Mouse (Mus musculus) embryo, embryonic 11 days (tissue): ENCODE data around the gene Prx.

Experiments used
- DNase-seq: peaks from one replicate; pipeline ENCODE4 v3.0.0-alpha.2; 2015

Prx gene

DNA sequence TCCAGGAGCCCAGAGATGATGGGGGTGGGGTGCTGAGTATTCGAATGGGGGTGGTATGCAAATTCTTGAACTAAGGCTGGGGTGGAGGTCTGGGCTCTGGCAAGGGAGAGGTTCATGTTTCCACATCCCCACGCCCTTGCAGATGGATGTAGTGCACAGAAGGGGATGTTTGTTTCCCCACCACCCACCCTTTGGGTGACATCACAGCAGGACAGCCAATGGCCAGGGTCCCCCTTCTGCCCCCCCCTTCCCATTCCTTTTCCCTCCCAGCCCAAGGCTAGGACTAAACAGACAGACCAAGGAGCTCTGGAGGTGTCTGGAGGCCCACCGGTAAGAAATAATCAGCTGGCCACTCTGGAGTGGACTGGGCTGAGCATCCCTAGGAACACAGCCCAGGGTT lies at the start of gene Prx:
Gene Prx (plus strand): TSS at position 289 of the 400 bp plus-strand sequence.
- no peak for DNase-seq

DNA sequence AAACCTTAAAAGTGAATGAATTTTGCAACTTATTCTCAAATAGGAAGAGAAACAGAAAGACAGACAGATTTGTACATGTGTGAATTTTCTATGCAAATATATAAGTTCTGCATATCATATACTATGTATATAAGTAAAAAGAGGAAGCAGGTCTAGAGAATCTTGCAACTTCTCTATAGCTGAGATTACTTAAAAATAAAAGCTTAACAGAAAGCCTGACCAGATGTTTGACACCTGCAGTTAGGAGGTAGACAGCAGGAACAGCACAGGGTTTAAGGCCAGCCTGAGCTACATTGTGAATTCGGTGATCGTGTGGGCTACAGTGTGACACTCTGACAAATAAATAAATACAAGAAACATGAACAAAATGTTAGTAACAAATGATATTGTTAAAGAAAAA lies 47.8 kb upstream of the Prx start:
- DNase-seq, result no peak

DNA sequence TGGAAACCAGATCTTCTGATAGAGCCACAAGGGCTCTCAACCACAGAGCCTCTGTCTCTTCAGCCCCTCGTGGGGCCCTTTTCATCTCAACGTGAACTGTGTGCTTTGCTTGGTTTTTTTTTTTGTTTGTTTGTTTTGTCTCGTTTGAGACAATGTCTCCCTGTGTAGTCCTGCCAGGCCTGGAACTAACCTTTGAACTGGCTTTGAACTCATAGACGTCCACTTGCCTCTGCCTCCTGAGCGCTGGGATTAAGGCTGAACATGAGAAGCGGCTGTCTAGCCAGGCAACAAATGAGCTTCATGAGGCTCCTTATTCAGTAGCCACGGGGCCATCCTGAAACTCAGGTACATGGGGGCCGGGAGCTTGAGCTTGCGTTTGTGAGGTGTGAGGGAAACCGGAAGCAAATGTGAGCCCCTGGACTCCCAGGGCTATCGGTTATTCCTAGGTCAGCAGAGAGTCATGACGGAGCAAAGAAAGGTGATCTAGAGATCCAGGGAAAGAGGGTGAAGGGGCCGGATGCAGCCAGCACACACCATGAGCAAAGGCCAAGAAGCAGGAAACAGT lies 46.8 kb upstream of the Prx start:
- no peak for DNase-seq

DNA sequence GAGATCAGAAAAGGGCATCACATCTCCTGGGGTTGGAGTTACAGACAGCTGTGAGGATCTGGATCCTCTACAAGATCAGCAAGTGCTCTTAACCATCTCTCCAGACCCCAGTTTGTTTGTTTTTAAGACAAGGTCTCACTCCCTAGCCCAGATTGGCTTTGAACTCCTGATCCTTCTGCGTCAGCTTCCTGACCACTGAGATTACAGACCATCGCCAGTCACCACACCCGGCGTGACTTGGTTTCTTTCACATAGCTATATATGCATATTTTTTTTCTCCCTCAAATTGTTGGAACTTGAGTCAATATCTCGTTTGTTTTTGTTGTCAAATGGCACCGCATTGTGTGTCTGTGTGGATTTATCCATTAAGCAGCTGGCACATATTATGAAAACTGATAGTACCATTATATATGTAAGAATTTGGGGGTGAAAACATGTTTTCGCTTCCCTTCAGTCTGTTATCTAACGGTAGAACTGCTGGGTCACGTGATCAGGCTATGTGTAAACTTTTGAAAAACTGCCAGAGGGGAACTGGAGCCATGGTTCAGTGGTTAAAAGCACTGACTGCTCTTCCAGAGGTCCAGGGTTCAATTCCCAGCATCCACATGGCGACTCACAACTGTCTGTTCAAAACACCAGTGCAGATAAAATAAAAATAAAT lies 44.5 kb upstream of the Prx start:
- DNase-seq, result no peak

DNA sequence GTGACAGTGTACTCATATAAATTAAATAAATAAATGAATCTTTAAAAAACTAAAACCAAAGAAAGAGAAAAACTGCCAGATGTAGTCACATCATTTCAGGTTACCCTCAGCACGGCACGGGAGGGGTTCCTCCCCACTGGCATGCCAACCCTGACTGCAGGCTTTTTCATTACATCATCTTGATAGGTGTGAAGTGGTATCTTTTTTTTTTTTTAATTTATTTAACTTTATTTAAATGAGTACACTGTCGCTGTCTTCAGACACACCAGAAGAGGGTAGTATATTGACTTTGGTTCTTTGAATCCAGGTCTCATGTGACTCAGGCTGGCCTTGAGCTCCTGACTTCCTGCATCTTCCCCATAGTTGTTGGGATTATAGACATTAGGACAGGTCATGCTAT lies 43.9 kb upstream of the Prx start:
- DNase-seq, result no peak

DNA sequence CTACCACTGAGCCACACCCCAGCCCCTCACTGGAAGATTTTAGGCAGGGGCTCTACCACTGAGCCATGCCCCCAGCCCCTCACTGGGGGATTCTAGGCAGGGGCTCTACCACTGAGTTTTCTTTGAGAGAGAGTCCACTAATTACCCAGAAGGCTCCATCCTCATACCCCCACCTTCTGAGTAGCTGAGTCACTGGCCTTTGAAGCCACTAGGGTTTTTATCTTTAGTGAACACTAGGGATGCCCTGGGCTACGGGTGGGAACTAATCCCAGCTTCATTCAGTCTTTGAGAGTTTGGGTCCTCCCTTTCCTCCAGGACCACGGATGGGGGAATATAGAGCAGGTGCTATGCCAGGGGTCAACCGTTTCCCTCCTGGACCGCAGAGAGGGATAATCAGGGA lies 40.5 kb upstream of the Prx start:
- no peak for DNase-seq

DNA sequence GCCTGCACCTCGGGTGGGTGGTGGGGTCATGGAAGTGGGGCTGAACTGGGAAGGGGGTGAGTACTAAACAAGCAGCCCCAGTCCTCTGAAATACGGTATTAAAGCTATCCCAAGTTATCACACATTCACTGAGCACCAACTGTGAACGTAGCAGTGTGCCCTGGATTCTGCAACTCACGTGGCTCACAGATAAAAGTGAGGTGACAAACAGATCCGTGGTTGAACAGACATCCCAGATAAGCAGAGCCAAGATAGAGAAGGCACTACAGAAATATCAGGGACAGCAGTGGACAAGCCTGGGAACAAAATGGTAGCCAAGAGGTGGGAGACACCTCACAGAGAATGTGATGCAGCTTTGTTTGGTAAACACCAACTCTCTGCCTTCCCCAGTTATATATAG lies 39.5 kb upstream of the Prx start:
- DNase-seq, result no peak

DNA sequence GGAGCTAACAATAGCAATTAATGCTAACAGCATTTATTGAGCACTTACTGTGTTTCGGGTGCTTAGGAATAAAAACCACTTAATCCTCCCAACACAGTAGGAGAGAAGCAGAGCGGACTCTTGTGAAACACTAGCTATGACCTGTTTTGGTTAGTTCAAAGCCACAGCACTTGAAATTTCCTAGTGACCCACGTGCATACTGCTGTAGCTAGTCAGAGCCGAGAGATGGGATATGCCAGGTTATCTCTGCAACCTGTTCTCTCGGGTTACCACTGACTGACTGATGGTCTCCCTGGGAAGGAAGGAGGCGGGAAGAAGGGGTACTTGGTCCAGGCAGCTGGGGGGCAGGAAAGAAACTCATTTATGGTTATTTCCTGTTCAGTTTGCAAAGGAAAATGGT lies 38.6 kb upstream of the Prx start:
- DNase-seq, result no peak

DNA sequence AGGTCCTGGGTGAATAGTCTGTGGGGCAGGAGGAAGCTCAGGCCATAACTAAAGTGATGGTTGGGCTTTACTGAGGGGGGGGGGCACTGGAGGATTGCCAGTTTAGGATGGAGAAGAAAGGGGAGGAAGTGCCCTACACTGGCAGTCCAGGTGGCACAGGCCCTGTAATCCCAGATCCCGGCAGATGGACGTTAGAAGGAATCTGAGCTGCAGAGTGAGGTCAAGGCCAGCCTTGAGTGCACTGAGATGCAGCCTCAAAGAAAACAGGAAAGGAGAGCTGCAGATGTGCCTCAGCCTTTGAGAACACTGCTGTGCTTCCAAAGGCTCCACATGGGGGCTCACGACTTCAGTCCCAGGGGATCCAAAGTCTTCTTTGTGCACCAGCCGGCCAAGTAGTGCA lies 31.5 kb upstream of the Prx start:
- no peak for DNase-seq

DNA sequence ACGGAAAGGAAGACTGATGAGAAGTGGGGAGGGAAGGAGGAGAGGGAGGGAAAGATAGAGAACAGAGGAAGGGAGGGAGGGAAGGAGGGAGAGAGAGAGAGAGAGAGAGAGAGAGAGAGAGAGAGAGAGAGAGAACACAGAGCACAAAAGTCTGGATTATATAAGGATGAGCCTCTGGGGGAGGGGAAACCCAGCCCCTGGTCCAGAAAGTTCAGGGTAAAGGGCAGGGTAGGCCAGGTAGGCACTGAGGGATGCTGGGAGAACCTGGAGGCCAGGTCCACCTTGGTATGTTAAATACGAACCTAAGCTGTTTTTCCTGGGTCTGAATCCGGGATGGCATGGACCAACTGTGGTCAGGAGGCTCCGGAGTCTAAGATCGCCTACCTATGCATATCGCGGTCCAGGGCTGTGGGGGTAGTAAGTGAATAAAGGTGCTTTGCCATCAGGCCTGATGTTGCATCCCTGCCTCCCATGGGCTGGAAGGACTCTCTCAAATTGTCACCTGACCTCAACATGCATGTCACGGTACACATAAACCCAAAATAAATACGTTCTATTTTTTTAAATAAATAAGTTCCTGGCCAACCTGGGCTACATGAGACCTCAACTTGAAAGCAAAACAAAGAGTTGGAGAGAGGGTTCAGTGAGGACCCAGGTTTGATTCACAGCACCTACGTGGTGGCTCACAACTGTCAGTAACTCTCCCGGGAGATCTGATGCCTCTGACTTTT lies 27.6 kb upstream of the Prx start:
- no peak for DNase-seq

DNA sequence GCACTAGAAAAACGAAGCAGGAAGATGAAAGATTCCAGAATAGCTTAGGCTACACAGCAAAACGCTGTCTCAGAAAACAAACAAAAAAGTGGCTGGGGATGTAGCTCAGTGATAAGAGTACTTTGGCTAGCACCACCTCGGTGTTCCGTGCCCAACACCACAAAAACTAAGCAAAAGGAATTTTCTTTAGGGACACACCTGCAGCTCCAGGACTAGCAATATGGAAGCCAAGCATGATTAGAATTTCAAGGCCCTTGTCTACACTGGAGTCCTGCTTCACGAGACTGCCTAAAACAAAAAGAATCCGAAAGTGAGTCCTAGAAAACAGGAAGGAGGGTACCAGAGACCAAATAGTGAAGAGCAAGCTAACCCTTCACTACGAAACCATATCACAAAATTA lies 26.5 kb upstream of the Prx start:
- no peak for DNase-seq

DNA sequence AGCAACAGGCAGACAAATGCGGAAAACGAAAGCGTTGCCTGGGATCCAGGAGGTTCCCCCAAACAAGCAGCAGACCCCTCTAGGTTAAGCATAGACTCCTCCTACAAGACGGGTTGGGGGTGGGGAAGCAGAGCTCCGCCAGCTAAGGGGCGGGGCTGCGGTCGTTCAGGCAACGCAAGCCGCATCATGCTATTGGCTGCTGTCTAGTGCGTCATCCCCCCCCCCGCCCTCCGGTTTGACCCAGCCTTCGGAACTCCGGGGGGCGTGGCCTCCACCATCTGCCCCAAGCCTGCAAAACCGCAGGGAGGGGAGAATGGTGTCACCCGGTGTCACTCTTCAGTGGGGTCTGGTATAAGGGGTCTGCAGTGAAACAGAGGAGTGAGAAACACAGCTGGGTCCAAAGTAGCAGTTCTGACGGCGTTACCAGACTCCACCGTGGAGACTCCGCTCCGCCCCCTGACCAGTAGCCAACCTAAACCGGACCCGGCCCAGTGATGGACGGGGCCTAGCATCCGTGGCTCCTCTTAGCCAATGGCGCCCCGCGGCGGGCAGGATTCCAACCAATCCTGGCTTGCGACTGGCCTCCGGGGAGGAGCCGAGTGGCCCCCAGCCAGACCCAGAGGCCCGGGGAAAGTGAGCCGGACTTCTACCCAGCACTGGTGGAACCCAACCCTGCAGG lies 25.8 kb upstream of the Prx start, which contains the start of gene Sertad3:
Gene Sertad3 (plus strand): TSS at position 613 of the 679 bp plus-strand sequence.
- DNase-seq, result peak; percentile 99

DNA sequence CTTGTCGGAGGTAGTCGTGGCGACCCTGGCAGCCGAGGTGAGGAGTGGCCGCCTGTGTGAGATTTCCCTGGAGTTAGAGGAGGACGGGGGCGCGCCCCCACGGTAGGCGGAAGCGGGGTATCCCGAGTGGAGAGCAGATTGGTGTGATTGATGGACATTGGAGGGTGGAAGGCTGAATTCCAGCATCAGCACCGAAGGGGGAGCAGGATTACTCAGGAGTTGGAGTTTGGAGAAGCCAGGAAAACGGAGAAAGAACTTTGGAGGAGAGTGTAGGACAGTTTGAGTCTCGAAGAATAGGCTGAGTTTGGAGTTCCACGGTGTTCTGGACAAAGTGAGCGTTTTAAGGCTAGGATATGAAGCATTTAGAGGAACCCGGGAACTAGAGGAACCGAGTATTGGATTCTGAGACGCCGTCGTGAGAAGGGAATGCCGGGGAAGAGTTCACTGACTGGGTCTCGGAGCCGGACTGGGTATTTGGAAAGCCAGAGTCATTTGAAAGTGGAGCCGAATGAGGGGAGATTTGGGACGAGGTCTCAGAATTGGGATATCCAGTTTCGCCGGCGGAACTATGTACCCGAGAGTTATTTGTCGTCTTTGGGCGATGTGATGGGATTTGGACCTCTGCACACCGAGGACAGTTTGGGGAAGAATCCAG lies 25.2 kb upstream of the Prx start:
- DNase-seq, result no peak

DNA sequence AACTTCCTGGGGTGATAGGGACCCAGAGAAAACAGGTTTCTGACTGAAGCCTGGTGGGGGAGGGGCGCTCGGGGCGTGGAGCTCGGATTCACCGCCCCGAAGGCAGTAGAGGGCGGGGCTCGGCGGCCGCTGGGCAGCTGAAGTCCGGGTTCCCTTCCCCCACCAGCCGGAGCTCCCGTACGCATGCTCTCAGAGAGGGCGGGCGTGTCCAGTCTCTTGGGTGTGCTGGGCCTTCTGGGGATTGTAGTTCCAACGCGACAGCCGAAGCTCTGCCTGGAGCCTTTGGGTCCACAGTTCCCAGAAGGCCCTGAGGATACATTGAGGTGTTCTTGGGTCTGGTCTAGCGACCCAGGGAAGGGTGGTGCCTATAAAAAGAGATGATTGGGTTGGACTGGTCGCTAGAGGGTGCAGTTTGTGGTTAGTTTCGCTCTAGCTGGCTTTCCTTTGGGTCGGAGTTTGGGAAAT lies 24.6 kb upstream of the Prx start:
- DNase-seq, result peak; percentile 99

DNA sequence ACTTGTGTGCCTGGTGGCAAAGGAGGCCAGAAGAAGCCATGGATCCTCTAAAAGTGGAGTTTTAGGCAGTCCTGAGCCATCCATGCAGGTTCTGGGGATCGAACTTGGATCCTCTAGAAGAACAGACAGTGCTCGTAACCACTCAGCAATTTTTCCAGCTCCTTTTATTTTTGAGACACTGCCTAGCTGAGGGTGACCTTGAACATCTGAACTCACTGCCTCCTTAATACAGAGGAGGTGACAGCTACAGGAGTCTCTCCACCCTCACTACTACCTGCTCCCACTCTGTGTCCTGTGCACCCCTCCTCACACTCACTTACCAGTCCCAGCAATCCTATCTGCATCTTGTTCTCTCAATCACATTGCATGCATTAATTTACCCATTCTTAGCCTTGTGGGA lies 23.5 kb upstream of the Prx start:
- DNase-seq, result no peak

DNA sequence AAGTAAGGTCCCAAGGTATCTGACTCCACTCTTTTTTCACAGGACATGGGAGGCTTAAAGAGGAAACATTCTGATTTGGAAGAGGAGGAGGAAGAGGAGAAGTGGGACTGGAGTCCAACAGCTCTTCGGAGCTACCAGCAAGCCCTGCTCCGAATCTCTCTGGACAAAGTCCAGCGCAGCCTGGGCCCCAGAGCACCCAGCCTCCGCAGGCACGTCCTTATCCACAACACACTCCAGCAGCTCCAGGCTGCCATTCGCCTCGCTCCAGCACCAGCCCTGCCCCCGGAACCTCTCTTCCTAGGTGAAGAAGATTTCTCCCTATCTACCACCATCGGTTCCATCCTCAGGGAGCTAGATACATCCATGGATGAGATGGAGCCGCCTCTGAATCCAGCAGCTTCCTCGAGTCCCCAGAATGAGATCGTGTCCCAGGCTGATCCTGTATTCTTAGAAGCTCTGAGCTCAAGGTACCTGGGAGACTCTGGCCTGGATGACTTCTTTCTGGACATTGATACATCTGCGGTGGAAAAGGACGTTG lies 23.0 kb upstream of the Prx start:
- no peak for DNase-seq

DNA sequence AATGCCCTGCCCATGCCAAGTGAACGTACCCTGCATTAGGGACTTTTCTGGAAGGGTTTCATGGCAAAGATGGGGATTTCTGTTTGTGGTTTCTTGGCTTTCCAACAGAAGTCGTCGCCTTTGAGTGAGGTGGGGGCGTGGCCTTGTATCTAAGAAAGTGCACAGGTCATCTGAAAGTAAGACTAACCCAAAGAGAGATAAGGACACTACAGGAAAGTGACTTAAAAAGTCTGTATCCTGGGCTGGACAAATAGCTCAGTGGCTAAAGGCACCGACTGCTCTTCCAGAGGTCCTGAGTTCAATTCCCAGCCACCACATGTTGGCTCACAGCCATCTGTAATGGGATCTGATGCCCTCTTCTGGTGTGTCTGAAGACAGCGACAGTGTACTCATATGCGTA lies 20.6 kb upstream of the Prx start:
- no peak for DNase-seq

DNA sequence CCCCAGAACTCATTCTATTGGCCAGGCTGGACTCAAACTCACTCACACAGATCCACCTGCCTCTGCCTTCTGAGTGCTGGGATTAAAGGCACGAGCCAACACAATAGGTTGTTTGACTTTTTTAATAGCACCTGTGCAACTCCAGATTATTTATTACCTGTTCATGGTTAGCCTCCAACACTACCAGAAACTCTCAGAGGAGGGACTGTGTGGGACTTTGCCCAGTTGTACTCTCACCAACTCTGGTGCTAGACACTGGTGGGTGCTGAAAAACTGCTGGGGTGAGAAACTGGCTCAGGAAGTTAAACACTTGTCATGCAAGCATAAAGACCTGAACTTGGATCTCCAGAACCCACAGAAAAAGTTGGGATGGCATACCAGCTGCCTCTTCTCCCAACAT lies 19.4 kb upstream of the Prx start:
- DNase-seq, result no peak

DNA sequence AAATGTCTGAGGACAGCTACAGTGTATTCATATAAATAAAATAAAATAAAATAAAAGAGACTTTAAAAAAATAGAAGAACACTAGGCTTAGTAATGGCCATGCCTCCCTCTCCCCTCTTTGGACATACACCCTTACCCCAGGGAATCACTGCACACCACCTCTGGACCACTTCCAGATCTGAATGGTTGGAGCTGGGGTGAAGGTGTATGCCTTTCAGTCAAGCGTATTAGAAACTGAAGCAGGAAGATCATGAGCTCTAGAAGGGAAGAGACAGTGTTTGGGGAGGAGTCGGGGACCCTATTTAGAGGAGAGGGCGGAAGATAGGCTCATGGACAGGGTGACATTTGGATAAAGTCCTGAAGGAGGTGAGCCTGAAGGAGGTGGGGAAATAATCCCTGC lies 18.6 kb upstream of the Prx start:
- DNase-seq, result no peak

DNA sequence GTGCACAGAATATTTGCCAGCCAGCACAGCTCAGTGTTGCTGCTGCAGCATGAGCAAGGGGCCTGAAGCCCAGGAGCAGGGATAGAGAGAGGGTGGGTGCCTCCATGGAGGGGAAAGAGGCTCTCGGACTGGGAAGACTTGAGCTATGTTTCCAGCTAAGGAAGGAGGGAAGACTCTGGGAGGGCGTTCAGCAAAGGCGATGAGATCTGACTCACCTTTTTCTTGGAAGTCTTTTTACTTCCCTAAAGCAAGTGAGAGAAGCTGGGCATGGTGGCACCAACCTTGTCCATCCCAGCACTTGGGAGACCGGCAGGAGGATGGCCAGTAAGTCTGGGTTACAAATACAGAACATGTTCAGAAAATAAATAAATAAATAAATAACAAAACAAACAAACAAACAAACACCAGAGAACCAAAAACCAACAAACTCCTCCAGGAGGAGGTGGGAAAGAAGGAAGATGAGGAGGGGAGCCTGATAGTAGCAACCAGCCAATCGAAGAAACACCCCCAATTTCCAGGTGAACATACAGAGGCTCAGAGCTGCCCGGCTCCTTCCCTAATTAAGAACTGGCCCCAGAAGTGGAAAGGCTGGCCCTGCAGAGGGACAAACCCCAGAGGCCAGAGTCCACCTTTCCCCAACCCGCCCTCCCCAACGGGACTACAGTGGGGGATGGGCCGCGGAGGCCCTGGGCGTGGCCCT lies 18.0 kb upstream of the Prx start:
- no peak for DNase-seq

DNA sequence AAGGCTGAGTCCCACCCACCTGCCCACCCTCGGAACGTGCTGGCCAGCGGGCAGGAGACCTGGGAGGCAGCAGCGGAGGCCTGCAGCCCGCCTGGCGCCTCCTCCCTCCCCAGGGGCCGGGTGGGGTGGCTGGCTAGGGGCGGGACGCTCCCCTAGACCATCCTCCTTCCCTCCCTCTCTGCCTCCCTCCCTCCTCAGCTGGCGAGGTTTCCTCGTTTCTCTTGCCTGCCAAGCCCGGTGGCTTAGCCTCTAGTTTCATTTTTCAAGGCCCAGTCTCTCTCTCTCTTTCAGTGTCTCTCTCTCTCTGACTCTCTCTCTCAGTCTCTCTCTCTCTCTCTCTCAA lies 17.5 kb upstream of the Prx start:
- DNase-seq, result peak; percentile 90

DNA sequence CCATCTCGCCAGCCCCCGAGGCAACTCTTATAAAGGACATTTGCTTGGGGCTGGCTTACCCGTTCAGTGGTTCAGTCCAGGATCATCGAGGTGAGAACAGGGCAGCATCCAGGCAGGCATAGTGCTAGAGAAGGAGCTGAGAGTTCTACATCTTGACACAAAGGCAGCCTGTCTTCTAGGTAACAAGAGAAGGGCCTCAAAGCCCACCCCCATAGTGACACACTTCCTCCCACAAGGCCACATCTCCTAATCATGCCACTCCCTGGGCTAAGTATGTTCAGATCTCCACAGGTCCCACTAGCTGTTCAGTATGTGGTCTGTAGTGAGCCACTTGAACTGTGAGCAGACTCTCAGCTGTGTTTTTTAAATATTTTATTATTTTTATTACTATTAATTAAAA lies 15.3 kb upstream of the Prx start:
- no peak for DNase-seq
